Mouse (Mus musculus) layer of hippocampus, adult 8-10 months (tissue): ENCODE data around the gene Col7a1. TPM values are rescaled to one million over a fixed set of nuclear protein-coding genes. Genes with fewer than 3 reads are reported as not detected.

Source experiments
- DNase-seq, 2 experiments: peaks; one replicate each; pipeline ENCODE4 v3.0.0; 2022; ENCODE audit warnings: low spot score in 2 of 2
- microRNA-seq, 2 experiments: library from miRNA; unstranded; fragments of <30 nt; microRNA quantifications; one replicate each; pipeline ENCODE4 v1.2.0; 2022
- total RNA-seq, 4 experiments: library from RNA; stranded (reverse); gene quantifications; 2 replicates each; pipeline ENCODE4 v1.2.4; 2022

The Col7a1 gene
- total RNA-seq, 4 experiments from 2014 or later = 1.9 to 4.3 (median 3.9) TPM

DNA sequence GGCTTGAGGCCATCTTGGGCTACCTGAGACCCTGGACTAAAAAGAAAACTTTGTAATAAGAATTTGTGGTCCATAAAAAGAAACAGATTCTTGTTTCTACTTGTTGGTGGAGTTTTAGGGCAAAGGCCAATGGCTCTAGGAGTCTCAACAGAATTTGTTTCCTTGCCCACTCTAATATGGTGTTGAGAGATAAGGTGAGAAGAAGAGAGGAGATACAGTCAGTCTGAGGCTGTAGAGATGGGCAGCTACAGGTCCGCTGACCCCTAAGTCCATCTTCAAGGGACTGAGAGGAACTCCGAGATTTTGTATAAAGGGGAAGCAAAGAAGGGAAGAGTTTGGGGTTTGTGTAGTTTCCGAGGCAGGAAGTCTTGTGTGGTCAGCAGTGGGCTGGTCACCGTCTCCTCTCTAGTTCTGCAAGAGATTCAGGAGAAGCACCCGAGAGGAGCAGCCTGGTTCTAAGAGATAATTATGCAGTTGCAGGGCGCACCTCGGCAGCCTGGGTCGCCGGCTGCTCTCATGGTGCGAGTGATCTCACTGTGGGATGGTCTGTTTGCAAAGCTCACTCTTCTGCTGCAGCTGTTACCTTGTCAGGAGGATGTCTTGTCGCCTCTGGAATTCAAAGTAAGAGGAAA is 63.7 kb downstream of the Col7a1 start:
- no peak for DNase-seq

DNA sequence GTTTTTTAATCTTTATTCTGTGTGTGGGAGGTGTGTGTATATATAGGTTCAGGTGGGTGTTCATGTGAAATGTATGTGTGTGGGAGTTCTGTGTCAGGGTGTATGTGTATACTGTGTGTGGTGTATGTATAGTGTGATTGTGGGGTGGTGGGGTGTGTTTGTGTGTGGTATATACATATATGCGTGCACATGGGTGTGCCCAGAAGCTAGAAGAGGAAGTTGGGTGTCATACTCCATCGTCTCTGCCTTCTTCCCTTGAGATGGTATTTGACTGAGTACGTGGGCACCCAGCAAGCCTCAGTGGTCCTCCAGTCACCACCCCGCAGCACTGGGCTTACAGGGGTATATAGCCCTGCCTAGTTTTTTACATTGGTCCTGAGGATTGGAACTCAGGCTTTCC is 68.0 kb downstream of the Col7a1 start:
- DNase-seq = peak in 1 of 2 experiments; percentile 3

DNA sequence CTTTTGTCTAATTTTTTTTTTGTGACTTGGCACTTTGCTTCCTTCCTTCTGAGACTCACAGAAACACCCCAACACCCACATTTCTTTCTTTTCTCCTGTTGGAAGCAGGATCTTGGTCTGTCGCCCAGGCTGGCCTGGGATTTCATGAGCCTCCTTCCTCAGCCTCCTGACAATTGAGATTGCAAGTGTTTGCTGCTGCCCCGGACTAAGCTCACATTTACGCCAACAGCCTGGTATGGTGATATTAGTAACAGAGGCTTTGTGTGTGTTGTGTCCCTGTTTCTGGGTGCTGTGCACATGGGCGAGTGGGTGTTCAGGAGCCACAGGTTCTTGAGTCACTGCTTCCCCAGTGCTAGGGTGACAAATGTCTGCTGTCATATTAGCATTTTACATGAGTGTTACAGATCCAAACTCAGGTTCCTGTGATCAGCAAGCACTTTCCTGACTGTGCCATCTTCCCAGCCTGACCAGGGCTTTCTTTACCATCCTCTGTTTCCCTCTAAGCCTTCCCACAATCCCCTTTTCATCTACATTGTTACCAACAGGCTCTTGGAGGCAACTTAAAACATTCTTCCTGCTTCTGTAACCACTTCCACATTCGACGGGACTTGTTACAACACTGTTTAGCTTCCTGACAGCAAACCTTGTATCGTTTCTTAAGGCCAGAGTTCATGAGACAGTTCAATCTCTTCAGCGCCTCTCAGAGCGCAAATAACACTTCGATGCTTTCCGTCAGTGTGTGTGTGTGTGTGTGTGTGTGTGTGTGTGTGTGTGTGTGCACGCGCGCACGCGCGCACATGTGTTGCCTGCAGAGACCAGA is 69.7 kb downstream of the Col7a1 start:
- DNase-seq = peak; percentile 44 to 54

DNA sequence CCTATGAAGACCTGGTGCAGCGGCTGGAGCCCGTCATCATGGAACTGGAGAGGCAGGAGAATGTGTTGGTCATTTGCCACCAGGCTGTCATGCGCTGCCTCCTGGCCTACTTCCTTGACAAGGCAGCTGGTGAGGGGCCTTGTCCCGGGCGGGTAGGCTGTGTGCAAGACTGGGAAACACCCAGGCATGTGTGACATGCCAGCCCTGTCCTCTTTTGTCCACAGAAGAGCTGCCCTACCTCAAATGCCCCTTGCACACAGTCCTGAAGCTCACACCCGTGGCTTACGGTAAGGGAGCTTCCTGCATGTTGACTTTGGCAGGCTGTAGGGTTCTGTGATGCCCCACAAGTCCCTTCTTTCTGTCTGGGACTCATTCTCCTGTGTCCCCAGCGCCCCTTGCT is 74.1 kb downstream of the Col7a1 start:
- no peak for DNase-seq

DNA sequence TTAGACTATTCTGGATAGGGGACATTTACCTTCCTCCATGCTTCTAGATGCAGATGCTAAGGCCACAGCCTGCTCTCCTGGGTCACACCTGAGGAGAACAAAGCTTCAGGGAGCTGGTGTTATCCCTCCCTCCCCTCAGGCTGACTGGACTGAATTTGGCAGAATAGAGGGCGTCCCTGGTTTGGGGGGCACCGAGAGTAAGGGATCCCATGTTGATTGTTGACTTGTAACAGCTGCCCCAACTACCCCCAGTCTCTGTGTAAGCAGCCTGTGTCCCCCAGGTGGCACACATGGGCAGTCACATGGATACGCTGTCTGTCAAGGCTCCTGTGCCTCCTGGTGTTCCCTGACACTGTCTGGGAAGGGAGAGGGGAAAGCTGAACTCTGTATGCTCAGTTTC is 75.0 kb downstream of the Col7a1 start:
- DNase-seq = no peak

DNA sequence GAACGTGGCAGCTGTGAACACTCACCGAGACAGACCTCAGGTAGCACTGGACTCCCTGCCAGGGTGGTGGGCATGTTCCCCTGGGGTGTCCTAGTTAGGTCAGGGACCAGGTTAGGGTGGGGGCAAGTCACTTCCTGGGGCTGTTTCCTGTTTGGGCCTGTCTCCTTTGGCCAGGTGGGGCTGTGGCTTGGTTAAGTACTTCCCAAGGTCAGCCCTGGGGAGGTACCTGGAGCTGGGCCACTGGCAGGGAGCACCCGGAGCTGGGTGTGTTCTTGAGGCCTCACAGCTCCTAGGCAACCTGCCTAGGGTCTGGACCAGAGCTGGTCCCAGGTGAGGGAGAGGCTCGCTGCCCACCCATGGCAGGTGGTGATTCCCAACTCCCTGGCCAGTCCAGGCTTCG is 75.5 kb downstream of the Col7a1 start:
- no peak for DNase-seq

DNA sequence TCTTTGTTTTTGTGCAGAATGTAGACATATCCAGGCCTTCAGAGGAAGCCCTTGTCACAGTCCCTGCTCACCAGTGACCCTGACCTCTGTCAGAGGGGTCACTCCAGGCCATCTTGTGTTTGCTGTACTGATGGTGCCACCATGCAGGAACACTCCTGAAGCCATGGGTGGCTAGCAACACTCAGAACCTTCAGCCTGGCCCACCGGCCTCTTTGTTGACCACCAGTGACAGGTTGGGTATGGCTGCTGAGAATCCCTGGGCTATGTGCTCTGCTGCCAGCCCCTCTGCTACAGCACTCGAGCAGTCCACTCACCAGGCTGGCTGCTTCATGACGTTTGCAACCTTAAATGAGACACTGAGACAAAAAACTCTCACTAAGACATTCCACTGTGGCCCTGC is 76.9 kb downstream of the Col7a1 start:
- no peak for DNase-seq

DNA sequence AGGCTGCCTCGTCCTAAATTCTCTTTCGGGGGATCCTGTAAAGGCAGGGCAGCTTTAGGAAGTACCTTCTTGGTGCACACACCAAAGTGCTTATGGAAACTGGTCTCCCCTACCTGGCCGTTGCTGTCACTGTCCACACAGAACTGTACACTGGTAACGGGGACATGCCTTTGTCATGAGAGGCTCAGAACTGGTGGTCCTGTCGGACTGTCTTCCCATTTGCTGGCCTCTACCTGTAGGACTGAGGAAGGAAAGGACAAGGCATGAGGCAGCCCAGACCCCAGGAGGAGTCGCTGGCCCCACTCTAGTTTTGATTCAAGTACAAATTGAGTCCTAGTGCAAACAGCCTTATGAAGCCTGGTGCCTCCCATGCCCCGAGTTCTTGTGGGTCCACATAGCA is 77.6 kb downstream of the Col7a1 start:
- no peak for DNase-seq

DNA sequence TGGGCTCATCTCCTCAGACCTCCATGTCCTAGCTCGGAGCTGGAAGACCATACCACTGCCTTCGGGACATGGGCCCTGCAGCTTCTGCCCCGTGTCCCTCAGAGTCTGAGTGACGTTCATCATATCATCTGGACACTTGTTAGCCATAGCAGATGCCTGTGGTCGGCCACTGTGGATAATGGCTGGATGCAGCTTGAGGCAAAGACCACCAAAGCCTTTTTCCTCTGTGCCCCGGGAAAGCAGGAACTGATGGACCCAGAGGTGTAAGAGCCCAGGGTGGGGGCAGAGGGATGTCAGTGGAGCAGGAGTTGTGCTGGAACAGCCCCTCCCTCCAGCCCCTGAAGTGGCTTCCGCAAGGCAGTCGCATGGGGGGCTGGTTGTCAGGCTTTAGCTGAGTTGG is 78.3 kb downstream of the Col7a1 start:
- DNase-seq = no peak

DNA sequence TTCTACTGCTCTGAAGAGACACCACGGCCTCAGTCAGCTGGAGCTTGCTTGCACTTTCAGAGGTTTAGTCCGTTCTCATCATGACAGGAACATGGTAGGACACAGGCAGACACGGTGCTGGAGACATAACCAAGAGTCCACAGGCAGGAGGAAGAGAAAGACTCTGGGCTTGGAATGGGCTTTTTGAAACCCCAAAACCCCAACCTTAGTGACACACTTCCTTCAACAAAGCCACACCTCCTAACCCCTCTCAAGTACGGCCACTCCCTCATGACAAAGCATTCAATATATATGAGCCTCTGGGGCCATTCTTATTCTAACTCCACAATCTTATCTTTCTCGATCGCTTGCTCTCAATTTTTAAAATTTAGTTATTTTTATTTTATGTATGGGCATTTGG is 79.0 kb downstream of the Col7a1 start:
- no peak for DNase-seq

Small RNA genes lying within 50 kb of the gene (microRNA-seq; reads per million reads assigned to microRNA genes)
- 0 reads per million in 2 experiments for gene Mir711

Other genes starting within 250 kb of the Col7a1 start
- 100 to 1,000 TPM; 195 to 221 (median 213) TPM for gene Ip6k2, start 169.8 kb upstream of the Col7a1 start, total RNA-seq
- 10 to 100 TPM; 70.0 to 74.4 (median 73.5) TPM for gene Nckipsd, start 145.2 kb upstream of the Col7a1 start, total RNA-seq
- 10 to 100 TPM; 52.5 to 77.9 (median 69.6) TPM for gene Celsr3, start 127.3 kb upstream of the Col7a1 start, total RNA-seq
- 10 to 100 TPM; 17.0 to 22.2 (median 20.2) TPM for gene Slc26a6, start 100.3 kb upstream of the Col7a1 start, total RNA-seq
- gene Tmem89, start 39.0 kb upstream of the Col7a1 start, total RNA-seq = under 1 TPM in 1 of 4 experiments, not detected in 3; 0.78 TPM
- 100 to 1,000 TPM; 343 to 352 (median 351) TPM for gene Uqcrc1, start 17.0 kb upstream of the Col7a1 start, total RNA-seq
- gene Ucn2, start 32.4 kb downstream of the Col7a1 start, total RNA-seq = under 1 TPM in 2 of 4 experiments, not detected in 2; 0.45 to 0.55 TPM
- 10 to 100 TPM; 11.5 to 15.8 (median 15.4) TPM for gene Pfkfb4, start 38.2 kb downstream of the Col7a1 start, total RNA-seq
- gene Shisa5, start 85.0 kb downstream of the Col7a1 start, total RNA-seq = 10 to 100 TPM; 56.6 to 94.6 (median 77.2) TPM
- 10 to 100 TPM; 13.7 to 18.3 (median 16.4) TPM for gene Trex1, start 106.1 kb downstream of the Col7a1 start, total RNA-seq
- 10 to 100 TPM; 26.3 to 31.2 (median 28.3) TPM for gene Atrip, start 120.5 kb downstream of the Col7a1 start, total RNA-seq
- 1 to 10 TPM; 7.8 to 9.2 (median 8.9) TPM for gene Ccdc51, start 128.9 kb downstream of the Col7a1 start, total RNA-seq
- gene Tma7, start 129.0 kb downstream of the Col7a1 start, total RNA-seq = 100 to 1,000 TPM; 284 to 327 (median 306) TPM
- gene Plxnb1, start 141.8 kb downstream of the Col7a1 start, total RNA-seq = 10 to 100 TPM; 82.9 to 99.8 (median 89.8) TPM
- not detected for gene Fbxw21, start 208.5 kb downstream of the Col7a1 start, total RNA-seq
- gene Fbxw13, start 242.4 kb downstream of the Col7a1 start, total RNA-seq = not detected